ENCODE assay signal across 12 mouse cellular contexts in genomic region chr2:91429915-91430599, GRCm38 (mm10). TPM values are rescaled to one million over a fixed set of nuclear protein-coding genes. Genes with fewer than 3 reads are reported as not detected.
DNase-seq lines count a peak whose midpoint lies in the region; ATAC-seq lines count a peak whose summit lies in the region.
"Had no signal": no experiment of that assay in that cellular context is flagged by ENCODE, and none has a peak within 500 bp of the region (broad histone marks: within the 10 kb centered on the region; RNA-seq: fewer than 3 reads in every experiment).

No protein-coding gene starts in this region.

- H3K4me1 ChIP-seq in heart, embryonic 13.5 days: peaks cover 34% of the 10 kb centered on the region
- H3K4me1 ChIP-seq in forebrain, embryonic 16.5 days (replicated peaks; ENCODE audit: control insufficient read depth, insufficient read depth, low read length): peaks cover 21% of the 10 kb centered on the region
- peaks cover 23% of the 10 kb centered on the region for H3K4me1 ChIP-seq in midbrain, embryonic 14.5 days (ENCODE audit: control insufficient read depth, insufficient read depth, low read length)

- no peak overlapping the region for H3K9ac ChIP-seq in heart, embryonic 13.5 days
- no peak overlapping the region for H3K9ac ChIP-seq in forebrain, embryonic 16.5 days (replicated peaks; ENCODE audit: low read depth, low read length)
- H3K9ac ChIP-seq in midbrain, embryonic 14.5 days (replicated peaks; ENCODE audit: low read length): 0 out of 2 replicates have a peak overlapping the region, but pooled peaks have one; percentile 1
- H3K9ac ChIP-seq: heart, embryonic 15.5 days had no signal

- no peaks in the 10 kb centered on the region for H3K9me3 ChIP-seq in heart, embryonic 13.5 days
- H3K9me3 ChIP-seq in forebrain, embryonic 16.5 days (ENCODE audit: control insufficient read depth, low read length): no peaks in the 10 kb centered on the region
- H3K9me3 ChIP-seq in midbrain, embryonic 14.5 days (ENCODE audit: control insufficient read depth, low read length): no peaks in the 10 kb centered on the region
- H3K9me3 ChIP-seq: heart, embryonic 15.5 days had no signal

- peak overlapping the region; percentile 13; the same call in 1 of the 2 replicates for H3K4me2 ChIP-seq in heart, embryonic 13.5 days
- H3K4me2 ChIP-seq in forebrain, embryonic 16.5 days (ENCODE audit: low read length): peak overlapping the region; percentile 10
- peak overlapping the region; percentile 29 for H3K4me2 ChIP-seq in midbrain, embryonic 14.5 days (ENCODE audit: low read length)
- H3K4me2 ChIP-seq: heart, embryonic 15.5 days; liver, embryonic 11.5 days had no signal

- 40% methylated on average over 9 of the region's 9 CpGs for WGBS in heart, embryonic 13.5 days
- 2% methylated on average over 9 of the region's 9 CpGs for WGBS in forebrain, embryonic 16.5 days
- 6% methylated on average over 9 of the region's 9 CpGs for WGBS in midbrain, embryonic 14.5 days

- no peaks in the 10 kb centered on the region for H3K27me3 ChIP-seq in heart, embryonic 13.5 days (replicated peaks)
- H3K27me3 ChIP-seq in forebrain, embryonic 16.5 days (replicated peaks; ENCODE audit: control insufficient read depth, insufficient read depth, low read length): no peaks in the 10 kb centered on the region
- H3K27me3 ChIP-seq in midbrain, embryonic 14.5 days (ENCODE audit: control insufficient read depth, insufficient read depth, low read length): no peaks in the 10 kb centered on the region
- H3K27me3 ChIP-seq: heart, embryonic 15.5 days had no signal

- no peak overlapping the region for H3K4me3 ChIP-seq in heart, embryonic 13.5 days
- H3K4me3 ChIP-seq in forebrain, embryonic 16.5 days (replicated peaks; ENCODE audit: low read length): no peak overlapping the region
- no peak overlapping the region for H3K4me3 ChIP-seq in midbrain, embryonic 14.5 days (replicated peaks; ENCODE audit: low read depth, low read length)
- H3K4me3 ChIP-seq: heart, embryonic 15.5 days had no signal

- DNase-seq in heart, postnatal 4 days: no peak
- DNase-seq in brain, embryonic 18.5 days (ENCODE audit: low read depth, low spot score): peak; percentile 8
- DNase-seq in midbrain, embryonic 14.5 days: peak; percentile 71
- no peak for DNase-seq in gastrocnemius, adult 18-20 months (ENCODE audit: low spot score)
- DNase-seq in cerebellum, adult 8-10 months: no peak
- DNase-seq: right cerebral cortex, postnatal 4 days; thymus, adult 18-20 months had no signal

- ATAC-seq in heart, embryonic 13.5 days (ENCODE audit: extremely low read depth, insufficient number of reproducible peaks, low FRiP score, low TSS enrichment): no peak
- ATAC-seq in forebrain, embryonic 16.5 days: peak; percentile 78
- ATAC-seq in midbrain, embryonic 14.5 days (ENCODE audit: low FRiP score, low TSS enrichment): peak; percentile 66; the same call in 1 of the 2 replicates
- no peak for ATAC-seq in inflammation-experienced regulatory T-cells, adult 6 months

- H3K36me3 ChIP-seq in heart, embryonic 13.5 days: no peaks in the 10 kb centered on the region
- H3K36me3 ChIP-seq in forebrain, embryonic 16.5 days (ENCODE audit: control insufficient read depth, insufficient read depth): no peaks in the 10 kb centered on the region
- H3K36me3 ChIP-seq in midbrain, embryonic 14.5 days (ENCODE audit: control insufficient read depth, insufficient read depth, low read length): no peaks in the 10 kb centered on the region
- H3K36me3 ChIP-seq: heart, embryonic 15.5 days had no signal

- H3K27ac ChIP-seq in heart, embryonic 13.5 days (replicated peaks): peak overlapping the region; percentile 28
- H3K27ac ChIP-seq in forebrain, embryonic 16.5 days (ENCODE audit: low read length): peak overlapping the region; percentile 75
- peak overlapping the region; percentile 58 for H3K27ac ChIP-seq in midbrain, embryonic 14.5 days (replicated peaks; ENCODE audit: low read depth, low read length)

RNA-seq across cellular contexts. Expression of gene 1110051M20Rik, which starts 14.4 kb away (rescaled TPM):
- polyA plus RNA-seq in heart, embryonic 13.5 days (2015; fragmentation: Nextera tagmentation; extraction: Ambion mirVana): 36.3 and 38.9 TPM in 2 replicates
- 10 to 100 TPM; 13.5 to 13.7 TPM for total RNA-seq in heart, postnatal 4 days (2021)
- polyA plus RNA-seq in forebrain, embryonic 16.5 days (2015; fragmentation: Nextera tagmentation; extraction: Ambion mirVana): 163 and 187 TPM in 2 replicates
- polyA plus RNA-seq in midbrain, embryonic 14.5 days (2014; fragmentation: Nextera tagmentation; extraction: Ambion mirVana): 175 and 176 TPM in 2 replicates
- polyA plus RNA-seq in inflammation-experienced regulatory T-cells, adult 6 months (2017; shearing (Covaris generic)): 10 to 100 TPM; 21.0 to 50.3 (median 48.7) TPM
- total RNA-seq in gastrocnemius, adult 18-20 months (2021): 10 to 100 TPM; 14.4 to 21.7 TPM

RNA-seq across cellular contexts. Expression of gene Lrp4, which starts 27.3 kb away (rescaled TPM):
- polyA plus RNA-seq in heart, embryonic 13.5 days (2015; fragmentation: Nextera tagmentation; extraction: Ambion mirVana): 3.2 and 3.8 TPM in 2 replicates
- total RNA-seq in heart, postnatal 4 days (2021): 10 to 100 TPM; 12.9 to 13.2 TPM
- polyA plus RNA-seq in forebrain, embryonic 16.5 days (2015; fragmentation: Nextera tagmentation; extraction: Ambion mirVana): 4.5 and 5.9 TPM in 2 replicates
- polyA plus RNA-seq in midbrain, embryonic 14.5 days (2014; fragmentation: Nextera tagmentation; extraction: Ambion mirVana): 2.8 and 4.7 TPM in 2 replicates
- under 1 TPM in 2 of 3 experiments, not detected in 1; 0.13 to 0.17 TPM for polyA plus RNA-seq in inflammation-experienced regulatory T-cells, adult 6 months (2017; shearing (Covaris generic))
- 1 to 10 TPM; 8.8 to 9.6 TPM for total RNA-seq in gastrocnemius, adult 18-20 months (2021)

Comparison
In these comparisons a context has a peak if more than half of its experiments do, and no peak if none do; other contexts are left out.
1. ATAC-seq: peak in forebrain, embryonic 16.5 days (single experiment) and midbrain, embryonic 14.5 days (single experiment); none in heart, embryonic 13.5 days (single experiment) and inflammation-experienced regulatory T-cells, adult 6 months (single experiment).
2. DNase-seq: peak in brain, embryonic 18.5 days (single experiment) and midbrain, embryonic 14.5 days (single experiment); none in heart, postnatal 4 days (single experiment), gastrocnemius, adult 18-20 months (single experiment) and cerebellum, adult 8-10 months (single experiment).
3. Peak in every context shown above with its lines, with median percentiles within 50 percentile points of each other: H3K27ac ChIP-seq and H3K4me2 ChIP-seq.